Mouse (Mus musculus) heart, embryonic 15.5 days (tissue): ENCODE data around the gene Cpa4. TPM values are rescaled to one million over a fixed set of nuclear protein-coding genes. Genes with fewer than 3 reads are reported as not detected.

Source experiments
- ATAC-seq: fragments of 200-750 bp; cut with Nextera tagmentation; replicated peaks from 2 replicates; pipeline ENCODE4 v1.8.0; 2017; ENCODE audit warnings: low read depth, moderate TSS enrichment; ENCODE audit not compliant: insufficient number of reproducible peaks, insufficient read depth, low FRiP score
- H3K27ac ChIP-seq: fragments of 300-500 bp; sonication (generic); 2 replicates; pipeline ENCODE4 v1.5.1; 2015; ENCODE audit warnings: mild to moderate bottlenecking, inconsistent platforms
- H3K27me3 ChIP-seq: fragments of 300-500 bp; sonication (generic); 2 replicates; pipeline ENCODE4 v1.6.1; 2015; ENCODE audit warnings: inconsistent platforms
- H3K36me3 ChIP-seq: fragments of 300-500 bp; sonication (generic); 2 replicates; pipeline ENCODE4 v1.6.1; 2015; ENCODE audit warnings: mild to moderate bottlenecking, inconsistent platforms
- H3K4me1 ChIP-seq: fragments of 300-500 bp; sonication (generic); replicated peaks from 2 replicates; pipeline ENCODE4 v1.6.1; 2015; ENCODE audit warnings: inconsistent platforms
- H3K4me2 ChIP-seq: fragments of 300-500 bp; sonication (generic); 2 replicates; pipeline ENCODE4 v1.6.1; 2015; ENCODE audit warnings: inconsistent platforms, mild to moderate bottlenecking, moderate library complexity
- H3K4me3 ChIP-seq: fragments of 300-500 bp; sonication (generic); 2 replicates; pipeline ENCODE4 v1.5.1; 2015; ENCODE audit warnings: mild to moderate bottlenecking, inconsistent platforms
- H3K9ac ChIP-seq: fragments of 300-500 bp; sonication (generic); 2 replicates; pipeline ENCODE4 v1.6.1; 2015; ENCODE audit warnings: mild to moderate bottlenecking, inconsistent platforms
- H3K9me3 ChIP-seq: fragments of 300-500 bp; sonication (generic); replicated peaks from 2 replicates; pipeline ENCODE4 v1.6.1; 2016; ENCODE audit warnings: inconsistent platforms
- WGBS: fragments of 180-500 bp; shearing (Covaris S2); methylation state at CpG from one replicate; pipeline ENCODE4 v1.1.7; 2015; ENCODE audit warnings: mixed read lengths; 5-methylcytosine and 5-hydroxymethylcytosine counted together
- polyA plus RNA-seq: library from polyadenylated mRNA; unstranded; fragments of >200 nt; fragmentation: Nextera tagmentation; extraction: Ambion mirVana; gene quantifications from 2 replicates; pipeline ENCODE4 v1.2.1, GENCODE M21; 2015

The Cpa4 gene
- polyA plus RNA-seq, 1 experiment from 2014 or later = 1.6 TPM

DNA sequence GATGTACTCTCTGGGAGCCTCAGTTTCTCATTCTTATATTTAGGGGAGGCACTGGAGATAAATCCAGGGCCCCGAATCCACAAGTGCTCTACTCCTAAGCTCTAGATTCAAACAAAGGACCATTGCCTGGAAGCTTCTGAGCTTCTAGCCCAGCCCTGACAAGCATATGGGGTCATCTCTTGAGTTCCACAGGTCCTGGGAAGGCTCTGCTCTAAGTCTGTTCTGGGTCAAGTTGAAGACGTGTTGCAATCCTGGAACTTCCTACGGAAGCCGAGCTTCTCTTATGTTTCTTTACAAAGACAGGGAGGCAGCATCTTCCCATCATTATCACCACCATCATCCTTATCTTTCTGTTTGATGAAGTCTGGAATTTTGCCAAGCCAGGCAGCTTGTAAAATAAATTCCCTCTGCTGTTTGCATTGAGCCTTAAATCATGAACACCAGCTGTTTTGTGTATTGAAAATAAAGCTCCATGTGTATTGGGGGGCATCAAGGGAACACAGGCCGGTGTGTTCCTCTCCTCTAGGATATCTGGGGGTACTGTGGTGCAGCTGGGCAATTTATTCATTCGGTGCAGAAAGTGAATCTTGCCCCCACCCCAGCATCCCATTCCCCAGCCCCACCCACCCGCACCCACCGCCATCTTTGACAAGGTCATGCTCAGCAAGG, 28.2 kb downstream of the Cpa4 start:
- H3K27ac ChIP-seq = no peak overlapping the region
- no peak for ATAC-seq

DNA sequence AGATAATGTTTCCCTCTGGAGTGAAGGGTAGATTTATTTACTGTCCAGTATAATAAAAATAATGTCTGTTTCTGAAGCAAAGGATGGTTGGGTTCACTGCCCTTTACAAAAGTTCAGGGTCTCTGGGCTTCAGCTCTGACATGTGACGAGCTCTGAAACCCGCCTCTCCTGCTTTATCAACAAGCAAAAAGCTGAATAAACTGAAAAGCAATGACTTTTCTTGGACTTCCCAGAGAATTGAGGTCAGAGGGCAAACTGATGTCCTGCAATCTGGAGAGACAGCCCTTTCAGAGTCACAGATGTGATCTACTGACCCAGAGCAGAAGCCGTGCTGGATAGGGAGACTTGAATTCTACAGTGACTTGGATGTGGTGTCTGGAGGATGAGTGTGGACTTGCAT, 31.9 kb downstream of the Cpa4 start:
- no peaks in the 10 kb centered on the region for H3K36me3 ChIP-seq
- H3K4me3 ChIP-seq = no peak overlapping the region
- H3K27ac ChIP-seq = no peak overlapping the region
- WGBS = 72% methylated on average over 3 of the region's 3 CpGs
- ATAC-seq = no peak
- no peaks in the 10 kb centered on the region for H3K27me3 ChIP-seq
- no peak overlapping the region for H3K9ac ChIP-seq
- no peak overlapping the region for H3K4me2 ChIP-seq
- H3K9me3 ChIP-seq = no peaks in the 10 kb centered on the region
- no peaks in the 10 kb centered on the region for H3K4me1 ChIP-seq

More for the DNA sequence above, 28.2 kb downstream of the Cpa4 start:
- no peak overlapping the region for H3K4me2 ChIP-seq
- WGBS = 82% methylated on average over 8 of the region's 8 CpGs
- no peak overlapping the region for H3K9ac ChIP-seq
- no peaks in the 10 kb centered on the region for H3K36me3 ChIP-seq
- no peak overlapping the region for H3K4me3 ChIP-seq
- H3K9me3 ChIP-seq = no peaks in the 10 kb centered on the region
- H3K27me3 ChIP-seq = no peaks in the 10 kb centered on the region
- 0 out of 2 replicates have a peak, but pooled peaks cover 2% of the 10 kb centered on the region for H3K4me1 ChIP-seq

DNA sequence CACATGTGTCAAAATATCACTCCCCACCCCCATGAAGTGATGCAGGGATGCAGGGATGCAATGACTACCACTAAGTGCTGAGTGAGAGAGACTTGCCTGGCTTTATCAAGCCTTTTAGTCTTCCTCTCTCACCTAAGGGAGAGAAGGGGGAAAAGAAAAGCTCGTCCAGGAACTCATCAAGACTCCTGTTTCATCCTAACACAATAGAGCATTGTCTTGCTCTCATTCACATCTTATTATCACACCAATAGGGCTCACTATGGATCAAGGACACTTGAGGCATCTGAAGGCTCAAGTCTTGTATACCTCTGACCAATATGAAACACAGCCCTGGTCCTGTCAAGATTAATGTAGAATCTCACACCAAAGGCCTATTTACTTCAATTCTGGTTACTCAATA, 32.8 kb downstream of the Cpa4 start:
- ATAC-seq = no peak
- WGBS = 92% methylated on average over 1 of the region's 1 CpGs
- no peaks in the 10 kb centered on the region for H3K4me1 ChIP-seq
- H3K4me2 ChIP-seq = no peak overlapping the region
- no peak overlapping the region for H3K9ac ChIP-seq
- H3K27ac ChIP-seq = no peak overlapping the region
- no peak overlapping the region for H3K4me3 ChIP-seq
- no peaks in the 10 kb centered on the region for H3K36me3 ChIP-seq
- no peaks in the 10 kb centered on the region for H3K27me3 ChIP-seq
- H3K9me3 ChIP-seq = no peaks in the 10 kb centered on the region

DNA sequence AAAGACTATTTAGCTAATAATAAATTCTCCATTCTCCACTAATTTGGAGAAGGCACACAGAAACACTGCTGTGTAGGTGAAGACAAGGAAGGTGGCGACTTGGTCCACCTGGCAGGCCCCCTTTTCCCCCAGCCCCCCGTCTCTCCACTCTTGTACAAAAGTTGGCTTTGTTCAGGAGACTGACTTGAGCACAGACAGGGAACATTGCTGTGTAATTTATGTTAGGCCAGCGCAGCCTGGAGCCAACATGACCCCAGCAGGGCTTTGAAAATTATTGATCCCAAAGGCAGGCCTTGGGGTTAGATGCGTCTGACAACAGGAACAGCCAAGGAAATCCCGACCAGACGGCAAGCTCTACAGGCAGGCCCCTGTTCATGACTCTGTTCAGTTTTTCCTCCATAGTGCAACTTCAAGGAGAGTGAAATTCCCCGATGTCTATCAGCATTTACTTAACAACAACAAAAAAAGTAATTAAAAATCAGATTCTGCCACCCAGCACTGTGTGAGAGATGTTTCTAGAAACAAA, 36.2 kb downstream of the Cpa4 start:
- H3K9ac ChIP-seq = no peak overlapping the region
- H3K27me3 ChIP-seq = no peaks in the 10 kb centered on the region
- 83% methylated on average over 7 of the region's 7 CpGs for WGBS
- no peak for ATAC-seq
- no peak overlapping the region for H3K4me2 ChIP-seq
- H3K27ac ChIP-seq = no peak overlapping the region
- no peaks in the 10 kb centered on the region for H3K4me1 ChIP-seq
- H3K4me3 ChIP-seq = no peak overlapping the region
- H3K36me3 ChIP-seq = no peaks in the 10 kb centered on the region
- no peaks in the 10 kb centered on the region for H3K9me3 ChIP-seq

DNA sequence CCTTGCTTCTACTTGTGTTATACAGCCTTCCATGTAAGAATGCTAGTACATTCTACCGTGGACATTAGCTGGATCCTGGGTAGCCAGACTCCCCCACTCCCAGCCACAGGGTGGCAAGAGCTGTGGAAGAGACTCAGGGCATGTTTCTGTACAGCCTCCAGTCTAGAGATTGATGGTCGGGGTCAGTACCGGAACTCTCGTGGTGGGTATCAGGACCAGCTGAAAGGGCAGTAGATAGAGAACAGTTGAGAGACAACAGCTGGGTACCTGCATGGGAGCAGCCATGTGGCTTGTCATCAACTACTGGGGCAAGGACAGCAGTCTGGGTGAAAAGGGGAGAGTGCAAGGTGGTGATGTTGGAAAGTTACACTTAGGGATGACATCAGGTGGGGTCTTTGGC, 36.9 kb downstream of the Cpa4 start:
- Histone ChIP-seq H3K27ac (no peak overlapping the region), H3K4me1 (no peaks in the 10 kb centered on the region), H3K36me3 (no peaks in the 10 kb centered on the region), H3K9me3 (no peaks in the 10 kb centered on the region), H3K27me3 (no peaks in the 10 kb centered on the region), H3K9ac (no peak overlapping the region), H3K4me2 (no peak overlapping the region), H3K4me3 (no peak overlapping the region)
- ATAC-seq = no peak
- WGBS = 68% methylated on average over 4 of the region's 4 CpGs

DNA sequence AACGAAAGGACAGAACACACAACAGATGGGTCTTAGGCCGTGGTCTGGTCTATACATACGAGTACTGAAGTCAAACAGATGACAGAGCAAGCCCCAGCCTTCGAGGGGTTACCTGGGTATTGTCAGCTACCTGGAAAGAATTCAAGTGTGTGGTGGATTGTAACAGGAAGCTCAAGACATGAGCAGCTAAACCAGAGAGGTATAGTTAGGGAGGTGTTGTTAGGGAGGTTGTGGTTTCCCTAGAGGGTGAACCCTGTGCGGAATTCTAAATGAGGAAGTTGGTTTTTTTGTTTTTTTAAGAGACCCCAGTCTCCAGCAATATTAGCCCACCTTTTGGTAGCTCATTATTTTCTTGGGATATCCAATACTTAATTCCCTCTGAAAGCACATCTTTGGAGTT, 37.5 kb downstream of the Cpa4 start:
- Histone ChIP-seq H3K36me3 (no peaks in the 10 kb centered on the region), H3K9ac (no peak overlapping the region), H3K27me3 (no peaks in the 10 kb centered on the region), H3K4me2 (no peak overlapping the region), H3K4me3 (no peak overlapping the region), H3K4me1 (no peaks in the 10 kb centered on the region), H3K9me3 (no peaks in the 10 kb centered on the region), H3K27ac (no peak overlapping the region)
- no peak for ATAC-seq
- 79% methylated on average over 5 of the region's 5 CpGs for WGBS

DNA sequence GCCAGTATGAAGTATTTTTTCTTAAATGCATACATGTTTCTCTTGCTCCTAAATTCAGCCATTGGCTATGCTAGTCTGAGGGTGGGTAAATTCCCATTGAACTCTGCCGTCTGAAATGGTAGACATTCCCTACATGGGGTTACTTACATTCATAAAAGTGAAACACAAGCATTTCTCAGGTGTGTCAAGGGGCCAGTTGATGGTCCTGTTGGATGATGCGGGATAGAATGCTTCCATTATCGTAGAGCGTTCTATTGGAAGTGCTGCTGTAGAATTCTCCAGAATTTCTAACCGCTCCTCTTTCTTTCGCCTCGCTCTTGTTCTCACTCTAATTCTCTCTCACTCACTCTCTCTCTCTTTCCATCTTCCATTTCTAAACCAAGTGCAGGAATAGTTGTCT, 42.5 kb downstream of the Cpa4 start, which contains the start of gene Cpa5:
TSS of gene Cpa5 (plus strand) at position 301 of the 400 bp plus-strand sequence.
- Histone ChIP-seq H3K4me1 (no peaks in the 10 kb centered on the region), H3K9me3 (no peaks in the 10 kb centered on the region), H3K27me3 (no peaks in the 10 kb centered on the region), H3K4me2 (no peak within 1 kb of the TSS), H3K36me3 (no peaks in the 10 kb centered on the region), H3K9ac (no peak within 1 kb of the TSS), H3K27ac (no peak within 1 kb of the TSS), H3K4me3 (no peak within 1 kb of the TSS)
- WGBS = 95% methylated on average over 7 of the region's 7 CpGs
- no peak for ATAC-seq

DNA sequence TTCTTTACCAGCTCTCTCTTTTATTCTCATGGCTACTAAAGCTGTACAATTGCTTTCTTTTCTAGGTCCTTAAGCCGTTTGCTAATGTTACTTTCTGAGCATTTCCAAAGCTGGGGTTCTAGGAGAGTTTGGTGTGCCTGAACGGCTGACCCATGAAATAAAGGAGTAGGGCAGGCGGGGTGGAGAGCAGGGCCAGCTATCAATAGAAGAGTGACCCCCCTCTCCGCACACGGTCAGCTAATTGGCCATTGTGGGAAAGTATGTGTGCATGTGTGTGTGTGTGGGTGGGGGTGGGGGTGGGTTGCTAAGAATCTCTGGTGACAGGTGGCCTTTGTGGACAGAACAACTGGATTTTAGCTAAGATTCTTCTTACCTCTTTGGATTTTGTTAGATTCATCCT, 43.0 kb downstream of the Cpa4 start:
- H3K4me1 ChIP-seq = peaks cover 5% of the 10 kb centered on the region
- H3K27ac ChIP-seq = no peak overlapping the region
- no peaks in the 10 kb centered on the region for H3K36me3 ChIP-seq
- no peaks in the 10 kb centered on the region for H3K9me3 ChIP-seq
- ATAC-seq = no peak
- H3K9ac ChIP-seq = no peak overlapping the region
- no peaks in the 10 kb centered on the region for H3K27me3 ChIP-seq
- H3K4me3 ChIP-seq = no peak overlapping the region
- H3K4me2 ChIP-seq = no peak overlapping the region
- WGBS = 78% methylated on average over 5 of the region's 5 CpGs

DNA sequence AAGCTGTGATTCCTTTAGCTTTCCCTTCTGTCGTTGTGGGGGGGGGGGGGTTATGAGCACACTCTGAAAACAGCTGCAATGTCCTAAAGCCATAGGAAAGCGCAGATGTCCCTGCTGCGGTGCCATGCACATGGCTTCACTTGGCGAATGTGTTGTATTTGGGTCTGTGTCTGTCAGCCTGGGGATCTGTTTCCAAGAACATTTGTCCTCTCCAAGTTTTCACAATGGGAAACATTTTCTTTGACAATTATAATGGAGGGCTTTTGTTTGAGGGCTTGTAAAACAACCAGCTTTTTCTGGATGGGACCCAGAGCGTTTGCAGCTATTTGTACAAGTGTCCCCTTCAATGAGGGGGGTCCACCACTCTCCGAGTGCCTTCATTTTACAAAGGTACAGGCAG, 46.1 kb downstream of the Cpa4 start:
- ATAC-seq = no peak
- Histone ChIP-seq H3K27me3 (no peaks in the 10 kb centered on the region), H3K27ac (no peak overlapping the region), H3K9ac (no peak overlapping the region), H3K4me2 (no peak overlapping the region), H3K9me3 (no peaks in the 10 kb centered on the region), H3K4me3 (no peak overlapping the region), H3K4me1 (peaks cover 34% of the 10 kb centered on the region), H3K36me3 (no peaks in the 10 kb centered on the region)
- WGBS = 77% methylated on average over 6 of the region's 6 CpGs

DNA sequence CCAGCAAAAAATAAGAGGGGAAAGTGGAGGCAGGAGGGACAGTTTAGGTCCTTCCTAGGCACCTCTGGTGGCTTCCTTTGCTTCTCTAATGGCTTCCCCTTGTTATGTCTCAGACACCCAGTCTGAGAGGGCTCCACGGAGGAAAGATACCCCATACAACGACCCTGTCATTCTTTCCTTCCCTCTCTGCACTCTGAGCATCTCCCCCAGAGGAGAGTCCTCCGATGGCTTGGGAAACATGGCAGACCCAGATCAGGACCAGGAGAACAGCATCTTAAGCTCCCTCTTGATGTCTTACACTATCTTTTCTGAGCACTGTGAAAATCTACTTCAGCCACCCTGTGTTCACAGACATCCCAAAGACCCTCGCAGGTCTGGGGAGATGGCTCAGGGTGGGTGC, 47.6 kb downstream of the Cpa4 start:
- 42% methylated on average over 4 of the region's 4 CpGs for WGBS
- H3K9me3 ChIP-seq = no peaks in the 10 kb centered on the region
- no peak for ATAC-seq
- no peaks in the 10 kb centered on the region for H3K27me3 ChIP-seq
- no peak overlapping the region for H3K27ac ChIP-seq
- H3K4me3 ChIP-seq = no peak overlapping the region
- H3K36me3 ChIP-seq = no peaks in the 10 kb centered on the region
- no peak overlapping the region for H3K4me2 ChIP-seq
- no peak overlapping the region for H3K9ac ChIP-seq
- H3K4me1 ChIP-seq = peaks cover 39% of the 10 kb centered on the region

DNA sequence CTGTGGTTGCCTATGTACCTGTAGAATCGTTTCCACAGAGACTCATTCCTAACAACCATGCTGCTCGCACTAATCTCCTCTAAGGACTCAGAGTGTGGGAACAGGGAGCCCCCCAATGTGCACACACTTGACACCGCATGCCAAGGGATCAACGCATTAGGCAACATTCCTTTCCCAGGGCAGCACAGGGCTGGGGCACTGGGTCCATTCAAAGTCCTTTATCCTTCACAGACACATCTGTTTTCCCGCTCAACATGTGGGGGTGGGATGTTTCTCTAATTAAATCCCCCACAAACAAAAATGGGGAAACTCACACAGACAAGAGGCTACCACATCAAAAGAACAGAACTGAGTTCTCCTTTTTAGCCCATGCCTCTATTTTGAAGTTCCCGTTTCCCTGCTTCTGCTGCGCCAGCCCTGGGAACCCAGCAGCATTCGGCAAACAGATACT, 48.3 kb downstream of the Cpa4 start:
- 0 out of 2 replicates have a peak overlapping the region, but pooled peaks have one; percentile 3 for H3K4me2 ChIP-seq
- H3K27ac ChIP-seq = peak overlapping the region; percentile 46; the same call in 1 of the 2 replicates
- no peak overlapping the region for H3K9ac ChIP-seq
- no peak overlapping the region for H3K4me3 ChIP-seq
- 18% methylated on average over 8 of the region's 8 CpGs for WGBS
- no peak for ATAC-seq
- peaks cover 47% of the 10 kb centered on the region for H3K4me1 ChIP-seq
- no peaks in the 10 kb centered on the region for H3K9me3 ChIP-seq
- H3K27me3 ChIP-seq = no peaks in the 10 kb centered on the region
- no peaks in the 10 kb centered on the region for H3K36me3 ChIP-seq
